Mouse (Mus musculus): Measurements from ENCODE around the gene Aes.
A peak's percentile ranks its signal among the peaks of the same experiment; 100 is the strongest.

The Aes gene

DNA sequence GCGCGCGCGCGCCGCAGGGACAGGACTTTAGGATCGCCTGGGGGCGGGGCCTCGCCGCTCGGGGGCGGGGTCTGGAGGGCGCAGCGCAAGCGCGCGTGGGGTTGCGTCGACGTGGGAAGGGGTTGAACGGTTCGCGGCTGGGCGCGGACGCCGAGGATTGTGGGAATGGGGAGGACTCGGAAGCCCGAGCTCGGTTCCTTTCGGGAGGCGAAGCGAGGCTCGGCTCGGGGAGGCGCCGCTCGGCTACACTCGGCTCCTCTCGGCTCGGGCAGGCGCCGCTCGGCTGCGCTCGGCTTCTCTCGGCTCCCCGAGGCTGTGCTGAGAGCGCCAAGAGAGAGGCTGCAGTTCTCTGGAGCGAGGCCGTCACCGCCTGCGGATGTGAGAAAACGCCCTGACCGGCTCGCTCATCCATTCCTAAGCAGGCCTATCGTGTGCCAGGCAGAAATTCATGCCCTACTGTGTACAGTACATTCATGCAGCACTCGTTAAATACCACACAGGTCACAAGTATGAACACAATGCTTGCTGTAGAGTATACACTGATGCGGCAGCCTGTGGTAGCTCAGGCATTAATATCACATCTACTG is 14.0 kb upstream of the Aes start, which contains the start of gene Gna11:
Gene Gna11 (minus strand): TSS at position 30 of the 587 bp plus-strand sequence.
- peak; percentile 99 for DNase-seq

DNA sequence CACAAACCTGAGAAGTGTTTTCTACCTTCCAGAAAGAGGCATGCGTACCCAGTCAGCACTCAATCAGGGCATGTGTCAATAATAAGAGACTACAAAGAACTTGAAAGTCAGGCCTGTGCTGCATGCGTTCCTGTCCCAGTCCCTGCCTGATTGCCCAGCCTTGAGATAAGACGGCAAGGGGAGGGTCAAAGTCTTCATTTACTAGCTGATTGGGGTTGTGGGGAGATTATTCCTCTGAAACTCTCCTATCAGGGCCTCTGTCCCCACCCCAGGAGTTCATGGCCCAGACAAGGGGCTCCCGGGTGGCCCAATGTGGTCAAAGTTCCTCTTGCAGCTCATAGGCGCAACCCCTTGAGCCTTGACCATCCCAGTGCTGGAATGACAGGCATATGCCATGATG is 13.0 kb upstream of the Aes start:
- DNase-seq, result peak; percentile 53

DNA sequence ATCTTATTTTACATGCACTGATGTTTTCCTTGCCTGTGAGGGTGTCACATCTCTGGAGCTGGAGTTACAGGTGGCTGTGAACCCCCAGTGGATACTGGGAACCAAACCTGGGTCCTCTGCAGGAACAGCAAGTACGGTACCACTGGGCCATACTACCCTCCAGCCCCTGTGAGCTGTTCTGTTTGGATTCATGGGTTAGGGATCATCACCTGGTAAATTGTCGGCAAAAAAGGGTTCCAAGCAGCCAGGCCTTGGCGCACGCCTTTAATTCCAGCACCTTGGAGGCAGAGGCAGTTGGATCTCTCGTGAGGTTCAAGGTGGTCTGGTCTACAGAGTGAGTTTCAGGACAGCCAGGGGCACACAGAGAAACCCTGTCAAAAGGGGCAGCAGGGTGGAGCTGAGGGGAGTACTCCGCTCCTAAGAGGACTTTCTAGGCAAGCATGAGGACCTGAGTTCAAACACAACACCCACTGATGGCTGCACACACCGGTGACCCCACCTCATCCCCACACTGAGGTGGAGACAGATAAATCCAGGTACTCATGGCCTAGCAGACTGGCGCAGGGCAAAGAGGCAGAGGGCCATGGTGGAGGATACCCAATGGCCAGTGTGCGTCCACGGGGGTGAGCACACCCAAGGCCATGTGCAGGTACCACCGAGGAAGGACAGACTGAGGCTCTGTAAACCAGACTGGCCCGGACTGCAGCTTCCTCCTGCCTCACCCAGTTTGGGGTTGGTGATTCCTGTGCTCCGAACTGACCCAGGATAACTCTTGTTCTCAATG is 12.3 kb upstream of the Aes start:
- peak; percentile 62 for DNase-seq

DNA sequence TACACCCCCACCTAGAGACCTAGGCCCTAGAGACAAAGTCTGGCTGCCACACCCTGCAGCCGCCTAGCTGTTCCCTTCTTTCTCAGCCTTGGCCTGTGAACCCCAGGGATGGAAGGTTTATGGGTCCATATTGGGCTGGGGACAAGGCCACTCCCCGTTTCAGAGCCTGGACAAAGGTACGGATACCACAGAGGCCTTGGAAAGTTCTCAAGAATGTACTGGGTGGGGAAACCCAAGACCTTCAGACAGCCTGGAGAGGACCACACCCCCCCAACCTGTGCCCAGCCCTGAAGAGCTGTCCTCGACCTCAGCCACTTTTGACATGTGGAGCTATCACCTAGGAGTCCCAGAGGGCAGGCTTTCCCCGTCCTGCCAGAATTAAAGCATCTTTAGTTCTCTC is 10.3 kb upstream of the Aes start:
- peak; percentile 45 for DNase-seq

DNA sequence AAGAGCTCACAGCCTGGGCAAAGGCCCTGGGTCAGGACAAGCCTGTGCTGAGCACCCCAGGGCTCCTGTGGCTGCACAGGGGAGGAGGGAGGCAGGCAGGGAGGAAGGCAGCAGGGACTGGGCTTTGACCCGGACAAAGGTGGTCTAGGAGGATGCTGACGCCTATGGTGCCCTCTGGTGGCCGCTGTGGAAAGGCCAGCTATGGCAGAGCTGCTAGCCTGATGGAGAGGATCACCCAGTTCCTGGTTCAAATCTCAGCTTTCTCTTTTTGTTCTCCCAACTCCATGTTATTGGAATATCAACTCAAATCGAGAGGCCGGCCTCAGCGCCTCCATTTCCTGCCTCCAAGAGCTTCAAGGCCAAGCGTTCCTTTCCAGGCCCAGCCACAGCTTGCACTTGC is 9.0 kb upstream of the Aes start:
- peak; percentile 66 for DNase-seq

DNA sequence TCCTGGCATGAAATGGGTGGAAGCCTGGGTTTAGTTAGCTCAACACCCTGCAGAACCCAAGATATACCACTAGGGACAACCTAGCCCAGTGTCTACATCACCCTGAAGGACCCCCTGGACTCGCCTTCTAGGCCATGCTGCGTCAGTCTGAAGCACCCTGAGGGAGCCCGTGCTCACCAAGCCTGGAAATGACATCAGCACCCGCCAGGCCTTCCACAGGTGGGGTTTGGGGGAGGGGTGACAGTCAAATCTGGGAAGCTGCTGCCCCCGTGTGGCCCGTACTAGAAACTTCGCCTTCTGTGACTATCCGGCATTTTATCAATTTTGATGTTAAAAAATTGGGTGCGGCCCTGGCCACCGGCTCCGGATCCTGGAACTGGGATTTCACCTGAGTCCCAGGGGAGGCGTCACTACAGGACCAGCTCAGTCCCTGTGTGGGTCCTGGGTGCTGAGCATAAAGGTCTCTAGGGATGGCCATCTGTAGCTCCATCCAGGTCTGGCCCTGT is 7.6 kb upstream of the Aes start:
- peak; percentile 87 for DNase-seq

DNA sequence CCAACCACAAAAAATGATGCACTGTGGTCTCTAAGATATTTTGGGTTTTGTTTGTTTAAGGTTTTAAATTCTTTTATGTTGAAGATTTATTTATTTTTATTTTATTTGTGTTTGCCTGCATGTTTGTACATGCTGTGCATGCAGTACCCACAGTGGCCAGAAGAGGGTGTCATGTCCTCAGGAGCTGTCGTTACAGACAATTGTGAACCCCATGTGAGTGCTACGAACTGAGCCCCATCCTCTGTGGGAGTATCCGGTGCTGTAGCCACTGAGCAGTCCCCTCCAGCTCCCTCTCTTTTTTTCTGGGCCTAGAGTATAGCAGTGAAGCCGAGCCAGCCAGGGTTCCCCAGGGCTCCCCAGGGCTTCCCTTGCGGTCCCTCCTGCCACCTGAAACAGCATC is 6.1 kb upstream of the Aes start:
- peak; percentile 57 for DNase-seq

DNA sequence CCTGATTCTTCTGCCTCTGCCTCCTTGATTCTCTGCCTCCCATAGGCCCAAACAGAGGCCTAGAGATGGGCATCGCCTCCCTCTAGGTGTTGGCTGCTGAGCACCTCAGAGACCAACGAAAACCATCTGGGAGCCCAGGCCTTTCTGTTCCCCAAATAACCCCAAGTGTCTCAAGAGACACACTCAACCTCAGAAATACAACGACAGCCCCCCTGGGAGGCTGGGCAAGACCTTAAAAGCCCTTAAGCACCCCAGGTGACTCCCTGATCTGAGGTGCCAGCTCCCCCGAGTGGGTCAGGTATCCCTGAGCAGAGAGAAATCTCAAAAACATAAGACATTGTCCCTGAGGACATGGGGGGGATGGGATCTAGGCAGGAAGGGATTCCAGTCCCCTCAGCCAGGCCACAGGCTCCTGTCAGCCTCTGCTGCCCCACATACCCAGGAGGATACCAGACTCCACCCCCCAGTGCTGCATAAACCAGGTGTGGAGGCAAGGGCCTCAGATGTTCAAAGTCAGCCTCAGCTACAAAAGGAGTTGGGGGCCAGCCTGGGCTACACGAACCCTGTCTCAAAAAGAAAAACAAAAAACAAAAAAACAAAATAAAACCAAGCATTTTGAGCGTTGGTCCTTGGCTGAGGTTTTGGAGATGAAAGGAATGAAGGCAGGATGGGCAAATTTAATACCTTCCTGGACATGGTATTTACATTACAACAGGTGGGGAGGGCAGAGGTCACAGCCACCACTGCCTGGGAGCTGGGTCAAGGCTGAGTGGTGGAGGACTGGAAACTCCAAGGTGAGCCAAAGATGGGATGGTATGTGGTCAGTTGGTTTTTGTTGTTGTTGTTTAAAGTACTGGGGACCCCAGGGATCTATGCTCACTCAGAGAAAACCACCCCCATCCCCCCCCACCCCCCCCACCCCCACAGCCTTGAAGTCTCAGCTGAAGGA is 5.2 kb upstream of the Aes start:
- DNase-seq, result peak; percentile 39

DNA sequence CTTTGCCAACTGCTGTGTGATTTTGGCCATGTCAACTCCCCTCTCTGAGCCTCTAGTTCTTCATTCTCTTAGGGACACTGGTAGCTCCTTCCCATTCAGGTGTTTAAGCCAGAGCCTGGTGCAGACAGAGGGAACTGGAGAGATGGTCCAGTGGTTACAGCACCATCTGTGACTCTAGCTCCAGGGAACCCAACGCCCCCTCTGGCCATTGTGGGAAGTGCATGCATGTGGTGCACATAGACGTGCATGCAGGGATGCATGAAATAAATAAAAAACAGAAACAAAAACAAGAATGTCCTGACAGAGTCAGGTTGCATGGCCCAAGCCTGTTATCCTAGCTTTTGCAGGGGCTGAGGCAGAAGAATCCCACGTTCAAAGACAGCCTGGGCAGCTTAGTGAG is 3.0 kb upstream of the Aes start:
- DNase-seq, result no peak

DNA sequence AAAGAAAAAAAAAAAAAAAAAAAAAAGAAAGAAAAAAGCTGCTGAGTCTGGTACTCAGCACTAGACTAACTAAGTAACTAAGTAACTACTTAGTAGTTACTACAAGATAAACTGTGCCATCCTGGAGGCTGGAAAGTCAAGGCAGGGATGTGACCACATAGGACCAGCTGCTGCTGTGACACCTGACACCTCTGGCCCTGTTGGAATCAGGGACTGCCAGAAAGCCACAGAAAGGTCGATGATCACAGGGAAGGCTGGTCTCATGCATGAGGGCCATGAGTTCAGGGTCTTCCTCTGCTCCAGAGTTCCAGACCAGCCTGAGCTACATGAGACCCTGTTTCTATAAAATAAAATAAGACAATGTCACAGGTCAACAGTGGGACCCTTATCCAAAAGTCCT is 1.8 kb upstream of the Aes start:
- DNase-seq, result no peak

DNA sequence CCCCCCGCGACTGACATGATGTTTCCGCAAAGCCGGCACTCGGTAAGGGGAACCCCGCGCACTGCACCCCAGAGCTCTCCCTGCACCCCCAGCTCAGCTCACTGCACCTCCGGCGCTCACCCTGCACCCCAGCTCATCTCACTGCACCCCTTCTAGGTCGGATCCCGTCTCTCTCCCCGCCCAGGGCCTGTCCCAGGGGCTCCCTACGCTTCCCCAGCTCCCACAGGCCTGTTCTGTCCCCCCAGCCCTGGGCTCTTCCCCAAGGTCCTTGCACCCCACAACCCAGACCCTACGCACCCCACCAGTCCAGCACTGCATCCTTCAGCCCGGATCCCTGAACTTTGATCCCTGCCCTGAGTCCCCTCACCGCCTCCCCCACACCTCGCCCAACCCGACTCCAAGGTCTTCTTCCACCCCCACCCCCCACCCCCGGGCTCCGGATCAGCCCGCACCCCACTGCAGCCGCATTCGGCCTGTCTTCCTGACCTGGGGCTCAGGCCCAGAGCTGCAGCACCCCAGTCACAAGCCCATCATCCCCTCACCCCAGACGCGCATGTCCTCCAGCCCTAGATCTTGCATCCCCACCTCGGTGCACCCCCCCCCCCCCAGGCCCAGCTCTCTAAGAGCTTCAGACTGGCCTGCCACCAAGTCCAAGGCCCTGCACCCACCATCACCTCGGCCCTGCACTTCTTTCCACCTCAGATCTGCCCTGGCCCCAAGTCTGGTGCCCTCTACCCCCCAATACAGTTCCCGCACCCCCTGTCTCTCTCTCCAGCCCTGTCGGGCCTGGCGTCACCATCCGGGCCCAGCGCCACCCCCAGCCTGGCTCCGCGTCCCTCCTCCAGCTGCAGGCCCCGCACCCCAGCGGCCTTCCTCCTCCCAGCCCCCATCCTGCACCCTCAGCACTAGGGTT is 595 bp downstream of the Aes start:
- peak; percentile 75 for DNase-seq

DNA sequence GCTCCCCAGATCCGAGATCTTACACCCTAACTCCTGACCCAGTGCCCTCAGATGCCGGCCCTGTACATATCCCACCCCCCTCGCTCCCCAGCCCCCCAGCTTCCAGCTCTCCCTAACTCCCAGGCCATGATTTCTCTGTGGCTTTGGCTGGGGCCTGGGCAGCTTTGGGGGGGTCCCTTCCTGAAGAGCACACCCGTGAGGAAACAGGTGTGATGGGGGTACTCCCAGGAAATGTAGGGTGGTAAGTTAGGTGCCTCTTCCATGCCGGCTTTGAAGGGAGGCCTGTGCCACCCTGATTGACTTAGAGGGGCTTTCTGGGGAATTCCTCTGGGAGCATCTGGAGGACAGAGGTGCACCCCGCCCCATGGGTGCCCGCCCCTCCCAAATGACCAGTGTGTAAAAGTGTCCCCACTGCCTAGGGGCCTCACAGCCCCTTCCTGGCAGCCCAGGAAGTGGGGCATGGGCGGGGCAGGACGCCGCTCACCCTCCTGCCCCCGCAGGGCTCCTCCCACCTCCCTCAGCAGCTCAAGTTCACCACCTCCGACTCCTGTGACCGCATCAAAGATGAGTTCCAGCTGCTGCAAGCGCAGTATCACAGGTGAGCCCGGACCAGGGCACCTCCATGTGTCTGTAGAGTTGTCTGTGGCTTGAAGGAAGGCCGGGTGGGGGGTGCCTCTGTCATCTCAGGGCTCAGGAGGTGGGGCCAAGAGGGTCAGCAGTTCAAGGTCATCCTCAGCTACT is 1.6 kb downstream of the Aes start:
- peak; percentile 61 for DNase-seq

DNA sequence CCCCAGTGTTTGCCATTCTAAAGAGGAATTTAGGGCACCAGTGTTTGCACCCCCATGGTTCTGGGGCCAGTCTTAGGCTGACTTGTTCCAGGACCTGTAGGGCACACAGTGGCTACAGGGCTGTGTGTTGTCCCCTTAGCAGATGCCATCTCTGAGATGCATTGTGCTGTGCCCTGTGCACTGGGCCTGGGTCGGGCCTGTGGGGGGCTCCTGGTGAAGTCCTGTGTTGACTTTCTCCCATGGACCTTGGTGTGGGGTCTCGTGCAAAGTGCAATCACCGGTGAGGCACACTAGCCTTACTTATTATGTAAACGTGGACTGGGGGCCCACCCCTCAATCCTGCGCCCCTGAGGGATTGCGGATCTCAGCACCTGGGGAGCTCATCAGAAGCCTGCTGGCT is 3.1 kb downstream of the Aes start:
- DNase-seq, result no peak

DNA sequence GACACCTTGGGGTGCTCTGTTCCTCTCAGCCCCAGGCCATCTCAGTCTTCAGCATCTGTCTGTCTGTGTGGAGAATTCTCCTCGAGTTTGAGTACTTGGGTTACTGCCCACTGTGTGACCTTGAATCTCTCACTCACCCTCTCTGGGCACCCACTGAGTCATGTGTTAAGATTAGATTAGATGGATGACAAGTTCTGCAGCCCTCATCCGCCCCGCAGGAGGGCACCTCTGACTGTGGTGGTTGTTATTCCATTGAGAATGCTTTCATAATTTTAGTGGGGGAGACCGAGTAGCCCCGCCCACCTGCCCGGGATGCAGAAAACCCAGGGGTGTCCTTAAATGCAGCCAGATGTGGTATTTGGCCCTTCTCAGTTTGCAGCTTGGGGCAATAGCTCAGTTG is 4.2 kb downstream of the Aes start:
- no peak for DNase-seq

DNA sequence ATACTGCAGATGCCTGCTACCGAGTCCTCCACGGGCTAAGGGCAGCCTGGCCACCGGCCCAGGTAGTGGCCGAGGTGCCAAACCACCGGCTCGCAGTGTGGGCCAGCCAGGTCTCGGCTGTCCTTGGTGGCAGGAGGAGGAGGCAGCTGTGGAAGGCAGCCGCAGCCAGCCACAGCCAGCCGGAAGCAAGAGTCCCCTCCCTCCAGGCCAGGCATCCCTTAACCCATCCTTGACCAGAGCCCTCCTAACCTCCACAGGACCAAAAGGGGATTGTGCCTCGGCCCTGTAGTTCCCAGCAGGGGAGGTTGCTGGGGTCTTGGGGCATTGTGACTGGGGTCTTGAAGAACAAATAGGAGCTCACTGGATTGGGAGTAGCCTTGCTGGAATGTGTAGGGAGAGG is 4.9 kb downstream of the Aes start:
- no peak for DNase-seq

DNA sequence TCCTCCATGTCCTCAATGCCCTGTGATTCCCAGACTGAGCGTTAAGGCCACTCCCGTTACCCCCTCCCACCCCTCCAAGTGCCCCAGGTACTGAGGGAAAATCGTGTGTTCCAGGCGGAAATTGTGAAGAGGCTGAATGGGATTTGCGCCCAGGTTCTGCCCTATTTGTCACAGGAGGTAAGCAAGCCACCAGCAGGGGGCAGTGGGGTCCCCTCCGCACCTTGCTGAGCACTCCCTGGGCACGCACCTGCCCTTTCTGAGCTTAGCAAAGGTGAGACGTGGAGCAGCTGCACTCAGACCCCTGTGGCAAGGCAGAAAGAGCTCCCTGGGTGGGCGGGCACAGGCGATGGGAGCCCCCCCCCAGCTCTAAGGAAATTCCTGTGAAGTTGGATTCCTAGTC is 5.4 kb downstream of the Aes start:
- DNase-seq, result peak; percentile 85

DNA sequence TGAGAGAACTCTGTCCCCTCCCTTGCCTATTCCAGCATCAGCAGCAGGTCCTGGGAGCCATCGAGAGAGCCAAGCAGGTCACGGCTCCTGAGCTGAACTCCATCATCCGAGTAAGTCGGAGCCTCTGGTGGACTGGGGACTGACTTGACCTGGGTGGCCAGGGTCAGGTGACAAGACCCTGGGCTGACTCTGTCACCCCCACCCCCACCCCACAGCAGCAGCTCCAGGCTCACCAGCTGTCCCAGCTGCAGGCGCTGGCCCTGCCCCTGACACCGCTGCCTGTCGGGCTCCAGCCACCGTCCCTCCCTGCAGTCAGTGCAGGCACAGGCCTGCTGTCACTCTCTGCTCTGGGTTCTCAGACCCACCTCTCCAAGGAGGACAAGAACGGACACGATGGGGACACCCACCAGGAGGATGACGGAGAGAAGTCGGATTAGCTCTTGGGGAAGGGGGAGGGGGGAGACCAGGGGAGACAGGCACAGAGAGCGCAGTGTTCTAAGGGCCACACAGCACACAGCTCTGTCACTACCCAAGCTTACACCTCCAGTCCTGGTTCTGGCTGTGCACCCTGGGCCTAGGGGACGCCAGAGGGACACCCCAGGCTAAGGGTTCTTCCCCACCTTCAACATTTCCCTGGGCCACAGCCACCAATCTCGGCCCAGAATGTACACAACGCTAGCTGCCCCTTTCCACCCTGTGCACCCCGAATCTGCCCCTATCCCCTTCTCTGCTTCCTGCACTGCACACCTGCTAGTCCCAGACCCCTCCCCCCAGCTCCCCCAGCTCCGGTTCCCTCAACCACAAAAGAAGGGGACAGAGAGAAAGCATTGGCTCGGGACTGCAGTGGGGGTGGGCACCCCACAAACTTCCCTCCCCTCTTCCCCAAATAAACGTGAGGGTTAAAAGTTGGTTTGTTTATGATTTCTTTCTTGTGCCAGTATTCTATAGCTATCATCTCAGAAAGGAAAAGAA is 6.3 kb downstream of the Aes start:
- peak; percentile 50 for DNase-seq

DNA sequence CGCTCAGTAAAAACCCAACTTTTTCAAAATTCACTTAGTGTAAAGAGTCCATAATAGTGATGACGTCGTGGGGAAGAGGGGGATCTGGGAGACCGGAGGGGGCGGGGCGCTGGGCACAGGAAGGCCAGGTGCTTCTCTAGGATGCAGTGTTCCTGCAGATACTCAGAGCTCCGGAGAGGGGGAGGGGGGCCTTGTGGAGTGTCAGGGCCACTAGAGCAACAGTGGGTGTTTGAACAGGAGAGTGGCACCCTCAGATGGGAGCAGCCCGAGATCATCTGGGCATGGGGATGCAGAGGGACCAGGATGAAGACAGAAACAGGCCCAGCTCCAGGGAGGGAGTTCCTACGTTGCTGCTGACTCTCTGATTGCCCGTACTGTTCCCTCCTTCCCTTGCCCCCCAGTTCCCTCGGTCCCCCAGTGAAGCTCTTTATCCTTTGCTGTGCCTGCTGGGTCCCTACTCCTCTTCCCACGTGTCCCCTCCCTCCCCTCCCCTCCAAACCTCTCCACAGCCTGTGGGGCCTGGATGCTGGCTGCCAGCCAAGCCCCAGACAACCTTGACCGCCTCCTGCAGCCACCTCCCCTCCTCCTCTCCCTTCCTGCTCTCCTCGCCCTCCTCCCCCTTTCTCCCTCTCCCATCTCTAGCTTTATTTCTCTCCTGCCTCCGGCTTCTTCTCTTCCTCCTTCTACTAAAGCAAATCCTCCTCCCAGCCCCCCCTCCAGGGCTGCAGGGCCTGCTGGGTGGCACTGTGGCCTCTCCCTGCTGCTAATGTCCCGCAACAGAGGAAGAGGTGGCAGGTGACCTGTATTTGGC is 9.3 kb downstream of the Aes start:
- DNase-seq, result no peak

DNA sequence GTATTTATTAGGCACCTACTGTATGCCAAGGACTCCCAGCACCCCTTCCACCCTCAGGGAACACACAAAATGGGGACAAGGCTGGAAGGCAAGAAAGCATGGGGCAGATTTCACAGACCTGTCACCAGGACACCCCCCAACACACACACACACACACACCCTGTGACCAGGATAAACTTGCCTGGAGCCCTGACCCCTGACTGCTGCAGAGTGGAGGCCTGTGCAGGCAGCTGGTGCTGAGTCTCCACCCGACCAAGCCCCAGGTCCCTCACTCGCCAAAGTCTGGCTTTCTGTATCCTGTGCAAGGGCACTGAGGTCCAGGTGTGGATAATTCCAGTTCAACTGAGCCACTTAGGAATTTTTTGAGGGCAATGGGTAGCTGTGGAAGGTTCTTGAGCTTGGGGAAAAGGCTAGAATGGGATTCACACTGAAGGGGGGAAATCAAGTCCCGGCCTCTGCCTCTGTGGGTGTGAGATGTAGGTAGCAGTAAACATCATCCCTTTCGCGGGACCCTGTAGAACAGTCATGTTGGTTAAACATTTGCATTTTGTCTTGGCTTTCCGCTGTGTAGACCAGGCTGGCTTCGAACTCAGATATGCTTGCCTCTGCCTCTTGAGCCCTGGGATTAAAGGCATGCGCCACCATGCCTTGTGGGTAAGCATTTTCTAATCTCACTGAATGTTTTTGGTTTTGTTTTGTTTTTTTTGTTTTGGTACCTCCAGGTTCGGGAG is 10.4 kb downstream of the Aes start:
- DNase-seq, result no peak
